Mouse (Mus musculus) heart, postnatal 0 days (tissue): ENCODE results near the gene N4bp3.

Experiments used
- CTCF ChIP-seq: IDR thresholded peaks from 2 replicates; pipeline ENCODE4 v1.5.1; 2016; ENCODE audit warnings: antibody characterized with exemption, control low read depth, low read depth
- EP300 ChIP-seq: IDR thresholded peaks from 2 replicates; pipeline ENCODE4 v1.6.1; 2016; ENCODE audit warnings: antibody characterized with exemption, low read depth

GRCm38 (mm10) chr11:51594715-51595350 lies 55.8 kb downstream of the N4bp3 start:
- TF ChIP-seq CTCF (no peak), EP300 (no peak)
